Mouse (Mus musculus) midbrain, embryonic 16.5 days (tissue): ENCODE results near the gene Elk3. TPM values are rescaled to one million over a fixed set of nuclear protein-coding genes. Genes with fewer than 3 reads are reported as not detected.

Experiments used
- ATAC-seq: fragments of 200-750 bp; cut with Nextera tagmentation; 2 replicates; pipeline ENCODE4 v1.8.0; 2017; ENCODE audit warnings: moderate TSS enrichment
- H3K27ac ChIP-seq: fragments of 300-500 bp; sonication (generic); 2 replicates; pipeline ENCODE4 v1.5.1; 2014; ENCODE audit warnings: mild to moderate bottlenecking, low read length, mixed read lengths
- H3K27me3 ChIP-seq: fragments of 300-500 bp; sonication (generic); 2 replicates; pipeline ENCODE4 v1.6.1; 2014; ENCODE audit warnings: low read depth, low read length, mixed read lengths; ENCODE audit not compliant: control insufficient read depth, insufficient read depth
- H3K36me3 ChIP-seq: fragments of 300-500 bp; sonication (generic); 2 replicates; pipeline ENCODE4 v1.6.1; 2014; ENCODE audit warnings: mild to moderate bottlenecking, low read length, moderate library complexity, mixed read lengths; ENCODE audit not compliant: control insufficient read depth, insufficient read depth
- H3K4me1 ChIP-seq: fragments of 300-500 bp; sonication (generic); 2 replicates; pipeline ENCODE4 v1.6.1; 2014; ENCODE audit warnings: mild to moderate bottlenecking, low read length, mixed read lengths; ENCODE audit not compliant: control insufficient read depth, insufficient read depth
- H3K4me2 ChIP-seq: fragments of 300-500 bp; sonication (generic); 2 replicates; pipeline ENCODE4 v1.6.1; 2014; ENCODE audit warnings: mild to moderate bottlenecking, low read length, mixed read lengths
- H3K4me3 ChIP-seq: fragments of 300-500 bp; sonication (generic); 2 replicates; pipeline ENCODE4 v1.5.1; 2014; ENCODE audit warnings: low read depth, mild to moderate bottlenecking, low read length, moderate library complexity, mixed read lengths
- H3K9ac ChIP-seq: fragments of 300-500 bp; sonication (generic); 2 replicates; pipeline ENCODE4 v1.6.1; 2014; ENCODE audit warnings: low read depth, low read length, mixed read lengths
- H3K9me3 ChIP-seq: fragments of 300-500 bp; sonication (generic); replicated peaks from 2 replicates; pipeline ENCODE4 v1.6.1; 2014; ENCODE audit warnings: mild to moderate bottlenecking, low read length, mixed read lengths; ENCODE audit not compliant: control insufficient read depth, poor library complexity, severe bottlenecking
- WGBS: fragments of 180-500 bp; shearing (Covaris S2); extraction: QIAGEN DNeasy Blood & Tissue Kit; methylation state at CpG from one replicate; pipeline ENCODE4 v1.1.7; 2014; 5-methylcytosine and 5-hydroxymethylcytosine counted together
- polyA plus RNA-seq: library from polyadenylated mRNA; unstranded; fragments of >200 nt; fragmentation: Nextera tagmentation; extraction: Ambion mirVana; gene quantifications from 2 replicates; pipeline ENCODE4 v1.2.1, GENCODE M21; 2015

The Elk3 gene
- polyA plus RNA-seq, 1 experiment from 2014 or later, result 6.4 TPM

GRCm38 (mm10) chr10:93249901-93250300, 61.0 kb downstream of the Elk3 start:
- Histone ChIP-seq H3K27ac (no peak overlapping the region; the same call in 1 of the 2 replicates), H3K4me1 (peaks cover 5% of the 10 kb centered on the region; the same call in 1 of the 2 replicates), H3K9me3 (no peaks in the 10 kb centered on the region), H3K36me3 (no peaks in the 10 kb centered on the region), H3K27me3 (no peaks in the 10 kb centered on the region), H3K9ac (no peak overlapping the region), H3K4me3 (no peak overlapping the region), H3K4me2 (no peak overlapping the region)
- no peak for ATAC-seq
- WGBS, result 61% methylated on average over 7 of the region's 7 CpGs

GRCm38 (mm10) chr10:93248416-93248815, 62.5 kb downstream of the Elk3 start:
- WGBS, result 70% methylated on average over 8 of the region's 8 CpGs
- Histone ChIP-seq H3K9ac (no peak overlapping the region), H3K4me1 (peaks cover 5% of the 10 kb centered on the region; the same call in 1 of the 2 replicates), H3K36me3 (no peaks in the 10 kb centered on the region), H3K27me3 (no peaks in the 10 kb centered on the region), H3K9me3 (no peaks in the 10 kb centered on the region), H3K4me2 (no peak overlapping the region), H3K27ac (no peak overlapping the region; the same call in 1 of the 2 replicates), H3K4me3 (no peak overlapping the region)
- ATAC-seq, result no peak

GRCm38 (mm10) chr10:93247902-93248301, 63.0 kb downstream of the Elk3 start:
- Histone ChIP-seq H3K9ac (no peak overlapping the region), H3K4me1 (peaks cover 5% of the 10 kb centered on the region; the same call in 1 of the 2 replicates), H3K4me2 (no peak overlapping the region), H3K27ac (no peak overlapping the region), H3K27me3 (no peaks in the 10 kb centered on the region), H3K4me3 (no peak overlapping the region), H3K9me3 (no peaks in the 10 kb centered on the region), H3K36me3 (no peaks in the 10 kb centered on the region)
- 59% methylated on average over 6 of the region's 6 CpGs for WGBS
- no peak for ATAC-seq

GRCm38 (mm10) chr10:93247422-93247821, 63.5 kb downstream of the Elk3 start:
- Histone ChIP-seq H3K4me2 (no peak overlapping the region), H3K9me3 (no peaks in the 10 kb centered on the region), H3K4me3 (no peak overlapping the region), H3K27ac (no peak overlapping the region), H3K36me3 (no peaks in the 10 kb centered on the region), H3K27me3 (no peaks in the 10 kb centered on the region), H3K9ac (no peak overlapping the region), H3K4me1 (peaks cover 5% of the 10 kb centered on the region; the same call in 1 of the 2 replicates)
- no peak for ATAC-seq
- 89% methylated on average over 12 of the region's 12 CpGs for WGBS

GRCm38 (mm10) chr10:93246185-93246920, 64.6 kb downstream of the Elk3 start:
- ATAC-seq, result no peak
- Histone ChIP-seq H3K27me3 (no peaks in the 10 kb centered on the region), H3K27ac (no peak overlapping the region), H3K36me3 (no peaks in the 10 kb centered on the region), H3K9me3 (no peaks in the 10 kb centered on the region), H3K4me2 (no peak overlapping the region), H3K4me1 (peaks cover 5% of the 10 kb centered on the region; the same call in 1 of the 2 replicates), H3K9ac (no peak overlapping the region), H3K4me3 (no peak overlapping the region)
- 97% methylated on average over 7 of the region's 7 CpGs for WGBS

GRCm38 (mm10) chr10:93244209-93244705, 66.7 kb downstream of the Elk3 start:
- ATAC-seq, result no peak
- Histone ChIP-seq H3K4me2 (no peak overlapping the region), H3K27ac (no peak overlapping the region), H3K27me3 (no peaks in the 10 kb centered on the region), H3K9me3 (no peaks in the 10 kb centered on the region), H3K36me3 (peaks cover 3% of the 10 kb centered on the region), H3K4me3 (no peak overlapping the region), H3K9ac (no peak overlapping the region), H3K4me1 (0 out of 2 replicates have a peak, but pooled peaks cover 2% of the 10 kb centered on the region)
- WGBS, result 90% methylated on average over 10 of the region's 10 CpGs

GRCm38 (mm10) chr10:93242861-93243260, 68.1 kb downstream of the Elk3 start:
- Histone ChIP-seq H3K9ac (no peak overlapping the region), H3K9me3 (no peaks in the 10 kb centered on the region), H3K36me3 (peaks cover 13% of the 10 kb centered on the region), H3K4me1 (0 out of 2 replicates have a peak, but pooled peaks cover 2% of the 10 kb centered on the region), H3K27ac (no peak overlapping the region), H3K4me3 (no peak overlapping the region), H3K27me3 (no peaks in the 10 kb centered on the region), H3K4me2 (no peak overlapping the region)
- no peak for ATAC-seq
- WGBS, result 2% methylated on average over 5 of the region's 5 CpGs

- H3K36me3 ChIP-seq, result peaks cover 16% of the 10 kb centered on the region
- ATAC-seq, result no peak
Observed at GRCm38 (mm10) chr10:93242208-93242607, 68.7 kb downstream of the Elk3 start.

GRCm38 (mm10) chr10:93239201-93239806, 71.6 kb downstream of the Elk3 start:
- no peak overlapping the region for H3K4me3 ChIP-seq
- no peak overlapping the region for H3K27ac ChIP-seq
- no peaks in the 10 kb centered on the region for H3K4me1 ChIP-seq
- H3K9me3 ChIP-seq, result no peaks in the 10 kb centered on the region
- no peak overlapping the region for H3K4me2 ChIP-seq
- H3K9ac ChIP-seq, result no peak overlapping the region
- peaks cover 23% of the 10 kb centered on the region for H3K36me3 ChIP-seq
- WGBS, result 89% methylated on average over 9 of the region's 9 CpGs
- no peaks in the 10 kb centered on the region for H3K27me3 ChIP-seq
- no peak for ATAC-seq

More at GRCm38 (mm10) chr10:93242208-93242607, 68.7 kb downstream of the Elk3 start:
- Histone ChIP-seq H3K4me3 (no peak overlapping the region), H3K4me2 (no peak overlapping the region), H3K9me3 (no peaks in the 10 kb centered on the region), H3K27ac (no peak overlapping the region), H3K4me1 (no peaks in the 10 kb centered on the region), H3K27me3 (no peaks in the 10 kb centered on the region), H3K9ac (no peak overlapping the region)
- 6% methylated on average over 3 of the region's 3 CpGs for WGBS
